Mouse (Mus musculus): ENCODE data around the gene Sel1l. TPM values are rescaled to one million over a fixed set of nuclear protein-coding genes. Genes with fewer than 3 reads are reported as not detected.

Sel1l gene
- polyA plus RNA-seq, 1 experiment from 2014 or later: 67.1 TPM

- 0% methylated on average over 35 of the region's 35 CpGs for whole genome bisulfite sequencing
- peaks cover 3% of the 10 kb centered on the region for H3K27me3 ChIP-seq (replicated peaks; ENCODE audit: control insufficient read depth, insufficient read depth, low read length)
- H3K9me3 ChIP-seq (ENCODE audit: control insufficient read depth, low read length): no peaks in the 10 kb centered on the region
- peak overlapping the region; percentile 80 for H3K4me3 ChIP-seq (ENCODE audit: low read depth, low read length)
- ATAC-seq (replicated peaks; ENCODE audit: low FRiP score) (peak; percentile 96), DNase-seq (ENCODE audit: low spot score) (peak; percentile 85)
- H3K9ac ChIP-seq (ENCODE audit: low read depth, low read length): peak overlapping the region; percentile 75
- H3K36me3 ChIP-seq (ENCODE audit: control insufficient read depth, insufficient read depth, low read length): no peaks in the 10 kb centered on the region
- peak overlapping the region; percentile 93 for H3K4me2 ChIP-seq
- H3K4me1 ChIP-seq (replicated peaks; ENCODE audit: control insufficient read depth, insufficient read depth, low read length): peaks cover 37% of the 10 kb centered on the region
- H3K27ac ChIP-seq (ENCODE audit: low read depth, low read length): no peak overlapping the region
Measured at GRCm38 (mm10) chr12:91779004-91779365, 70.0 kb downstream of the Sel1l start.

- peak overlapping the region; percentile 75 for H3K9ac ChIP-seq (ENCODE audit: low read depth, low read length)
- ATAC-seq (replicated peaks; ENCODE audit: low FRiP score) (peak; percentile 76), DNase-seq (ENCODE audit: low spot score) (no peak)
- no peak overlapping the region; the same call in 1 of the 2 replicates for H3K27ac ChIP-seq (ENCODE audit: low read depth, low read length)
- H3K4me3 ChIP-seq (ENCODE audit: low read depth, low read length): peak overlapping the region; percentile 80
- WGBS: 2% methylated on average over 48 of the region's 51 CpGs
- peaks cover 37% of the 10 kb centered on the region for H3K4me1 ChIP-seq (replicated peaks; ENCODE audit: control insufficient read depth, insufficient read depth, low read length)
- peak overlapping the region; percentile 93 for H3K4me2 ChIP-seq
- peaks cover 3% of the 10 kb centered on the region for H3K27me3 ChIP-seq (replicated peaks; ENCODE audit: control insufficient read depth, insufficient read depth, low read length)
- no peaks in the 10 kb centered on the region for H3K9me3 ChIP-seq (ENCODE audit: control insufficient read depth, low read length)
- H3K36me3 ChIP-seq (ENCODE audit: control insufficient read depth, insufficient read depth, low read length): no peaks in the 10 kb centered on the region
Measured at GRCm38 (mm10) chr12:91778211-91779003, 70.5 kb downstream of the Sel1l start.

- WGBS: 45% methylated on average over 5 of the region's 5 CpGs
- ATAC-seq (replicated peaks; ENCODE audit: low FRiP score): no peak
Measured at GRCm38 (mm10) chr12:91776342-91776741, 72.6 kb downstream of the Sel1l start.

GRCm38 (mm10) chr12:91774811-91775284 lies 74.1 kb downstream of the Sel1l start:
- no peak for ATAC-seq (replicated peaks; ENCODE audit: low FRiP score)
- DNase-seq (ENCODE audit: low spot score): no peak
- Histone ChIP-seq H3K4me2 (no peak overlapping the region), H3K9ac (ENCODE audit: low read depth, low read length) (0 out of 2 replicates have a peak overlapping the region, but pooled peaks have one; percentile 14), H3K9me3 (ENCODE audit: control insufficient read depth, low read length) (no peaks in the 10 kb centered on the region), H3K27ac (ENCODE audit: low read depth, low read length) (no peak overlapping the region), H3K36me3 (ENCODE audit: control insufficient read depth, insufficient read depth, low read length) (no peaks in the 10 kb centered on the region), H3K4me1 (replicated peaks; ENCODE audit: control insufficient read depth, insufficient read depth, low read length) (peaks cover 37% of the 10 kb centered on the region), H3K27me3 (replicated peaks; ENCODE audit: control insufficient read depth, insufficient read depth, low read length) (peaks cover 3% of the 10 kb centered on the region), H3K4me3 (ENCODE audit: low read depth, low read length) (no peak overlapping the region)
- WGBS: 60% methylated on average over 8 of the region's 8 CpGs

More at GRCm38 (mm10) chr12:91776342-91776741, 72.6 kb downstream of the Sel1l start:
- Histone ChIP-seq H3K36me3 (ENCODE audit: control insufficient read depth, insufficient read depth, low read length) (no peaks in the 10 kb centered on the region), H3K27me3 (replicated peaks; ENCODE audit: control insufficient read depth, insufficient read depth, low read length) (peaks cover 3% of the 10 kb centered on the region), H3K4me3 (ENCODE audit: low read depth, low read length) (no peak overlapping the region), H3K4me1 (replicated peaks; ENCODE audit: control insufficient read depth, insufficient read depth, low read length) (peaks cover 37% of the 10 kb centered on the region), H3K9ac (ENCODE audit: low read depth, low read length) (no peak overlapping the region), H3K27ac (ENCODE audit: low read depth, low read length) (no peak overlapping the region), H3K9me3 (ENCODE audit: control insufficient read depth, low read length) (no peaks in the 10 kb centered on the region), H3K4me2 (no peak overlapping the region)
- no peak for DNase-seq (ENCODE audit: low spot score)

- DNase-seq (ENCODE audit: low spot score) (no peak), ATAC-seq (replicated peaks; ENCODE audit: low FRiP score) (no peak)
- Histone ChIP-seq H3K4me2 (no peak overlapping the region), H3K36me3 (ENCODE audit: control insufficient read depth, insufficient read depth, low read length) (no peaks in the 10 kb centered on the region), H3K27ac (ENCODE audit: low read depth, low read length) (no peak overlapping the region), H3K27me3 (replicated peaks; ENCODE audit: control insufficient read depth, insufficient read depth, low read length) (no peaks in the 10 kb centered on the region), H3K4me1 (replicated peaks; ENCODE audit: control insufficient read depth, insufficient read depth, low read length) (peaks cover 33% of the 10 kb centered on the region), H3K4me3 (ENCODE audit: low read depth, low read length) (no peak overlapping the region), H3K9me3 (ENCODE audit: control insufficient read depth, low read length) (no peaks in the 10 kb centered on the region), H3K9ac (ENCODE audit: low read depth, low read length) (no peak overlapping the region)
- WGBS: 77% methylated on average over 2 of the region's 2 CpGs
Measured at GRCm38 (mm10) chr12:91768871-91769270, 80.1 kb downstream of the Sel1l start.

- Histone ChIP-seq H3K4me3 (ENCODE audit: low read depth, low read length) (no peak overlapping the region), H3K9me3 (ENCODE audit: control insufficient read depth, low read length) (no peaks in the 10 kb centered on the region), H3K4me2 (no peak overlapping the region), H3K36me3 (ENCODE audit: control insufficient read depth, insufficient read depth, low read length) (no peaks in the 10 kb centered on the region), H3K9ac (ENCODE audit: low read depth, low read length) (no peak overlapping the region), H3K27me3 (replicated peaks; ENCODE audit: control insufficient read depth, insufficient read depth, low read length) (no peaks in the 10 kb centered on the region), H3K4me1 (replicated peaks; ENCODE audit: control insufficient read depth, insufficient read depth, low read length) (peaks cover 36% of the 10 kb centered on the region), H3K27ac (ENCODE audit: low read depth, low read length) (no peak overlapping the region)
- WGBS: 87% methylated on average over 6 of the region's 6 CpGs
- no peak for ATAC-seq (replicated peaks; ENCODE audit: low FRiP score)
- DNase-seq (ENCODE audit: low spot score): no peak
Measured at GRCm38 (mm10) chr12:91768176-91768575, 80.8 kb downstream of the Sel1l start.

- Histone ChIP-seq H3K4me3 (ENCODE audit: low read depth, low read length) (peak overlapping the region; percentile 15; the same call in 1 of the 2 replicates), H3K9ac (ENCODE audit: low read depth, low read length) (no peak overlapping the region), H3K4me2 (peak overlapping the region; percentile 56), H3K27me3 (replicated peaks; ENCODE audit: control insufficient read depth, insufficient read depth, low read length) (no peaks in the 10 kb centered on the region), H3K9me3 (ENCODE audit: control insufficient read depth, low read length) (no peaks in the 10 kb centered on the region), H3K4me1 (replicated peaks; ENCODE audit: control insufficient read depth, insufficient read depth, low read length) (peaks cover 41% of the 10 kb centered on the region), H3K36me3 (ENCODE audit: control insufficient read depth, insufficient read depth, low read length) (no peaks in the 10 kb centered on the region), H3K27ac (ENCODE audit: low read depth, low read length) (peak overlapping the region; percentile 25; the same call in 1 of the 2 replicates)
- WGBS: 44% methylated on average over 14 of the region's 14 CpGs
- ATAC-seq (replicated peaks; ENCODE audit: low FRiP score) (peak; percentile 37), DNase-seq (ENCODE audit: low spot score) (no peak)
Measured at GRCm38 (mm10) chr12:91766338-91767107, 82.4 kb downstream of the Sel1l start.

GRCm38 (mm10) chr12:91765504-91765903 lies 83.5 kb downstream of the Sel1l start:
- Histone ChIP-seq H3K4me2 (peak overlapping the region; percentile 56), H3K9me3 (ENCODE audit: control insufficient read depth, low read length) (no peaks in the 10 kb centered on the region), H3K4me1 (replicated peaks; ENCODE audit: control insufficient read depth, insufficient read depth, low read length) (peaks cover 41% of the 10 kb centered on the region), H3K9ac (ENCODE audit: low read depth, low read length) (no peak overlapping the region; the same call in 1 of the 2 replicates), H3K27me3 (replicated peaks; ENCODE audit: control insufficient read depth, insufficient read depth, low read length) (no peaks in the 10 kb centered on the region), H3K36me3 (ENCODE audit: control insufficient read depth, insufficient read depth, low read length) (no peaks in the 10 kb centered on the region), H3K27ac (ENCODE audit: low read depth, low read length) (peak overlapping the region; percentile 52), H3K4me3 (ENCODE audit: low read depth, low read length) (no peak overlapping the region)
- DNase-seq (ENCODE audit: low spot score): no peak
- ATAC-seq (replicated peaks; ENCODE audit: low FRiP score): no peak
- WGBS: 33% methylated on average over 13 of the region's 13 CpGs

Measured in liver, embryonic 11.5 days (tissue).